Mouse (Mus musculus): ENCODE results near the gene Amh.

Gene Amh

GRCm38 (mm10) chr10:80804916-80805315 is at the start of gene Amh:
Amh (plus strand) TSS chr10:80805243.
- DNase-seq: no peak

GRCm38 (mm10) chr10:80755291-80756015 is 49.6 kb upstream of the Amh start:
- DNase-seq: no peak

GRCm38 (mm10) chr10:80756099-80756498 is 48.9 kb upstream of the Amh start:
- no peak for DNase-seq

DNA sequence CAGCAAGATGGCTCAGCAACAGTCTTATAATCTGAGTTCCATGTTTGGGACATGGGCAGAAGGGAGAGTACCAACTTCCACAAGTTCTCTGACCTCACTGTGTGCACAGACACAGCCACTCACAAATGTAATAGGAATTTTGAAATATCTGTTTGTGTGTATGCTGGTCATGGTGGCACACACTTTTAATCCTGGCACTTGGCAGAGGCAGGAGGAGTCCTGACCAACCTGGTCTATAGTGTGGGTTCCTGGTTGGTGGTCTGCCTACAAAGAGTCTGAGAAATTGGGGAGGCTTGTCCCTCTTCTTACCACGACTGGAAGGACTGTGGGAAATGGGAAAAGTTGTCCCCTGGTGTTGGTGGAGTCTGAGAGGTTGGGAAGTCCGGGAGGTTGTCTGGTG is 48.5 kb upstream of the Amh start:
- no peak for DNase-seq

- DNase-seq: peak; percentile 52
Measured at GRCm38 (mm10) chr10:80756967-80757366, 48.1 kb upstream of the Amh start.

DNA sequence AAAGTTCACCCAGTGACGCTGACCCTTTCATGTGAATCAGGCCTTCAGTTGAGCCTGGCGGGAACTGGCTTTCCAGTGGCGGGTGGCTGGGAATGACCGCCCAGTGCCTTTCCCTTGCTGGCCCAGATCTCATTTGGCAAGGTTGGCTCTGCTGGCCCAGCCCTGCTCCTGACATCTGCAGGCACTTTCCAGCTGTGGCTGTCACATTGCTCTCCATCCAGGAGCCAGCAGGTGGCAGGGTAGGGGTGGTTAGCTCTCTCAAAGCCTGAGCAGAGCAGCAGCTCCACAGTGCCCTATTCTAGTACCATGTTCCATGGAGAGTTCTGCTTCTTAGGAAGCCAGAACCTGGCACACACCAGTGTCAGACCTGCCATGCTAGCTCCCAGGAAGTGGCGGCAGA is 47.3 kb upstream of the Amh start:
- DNase-seq: no peak

- DNase-seq: no peak
Measured at GRCm38 (mm10) chr10:80758651-80759050, 46.4 kb upstream of the Amh start.

DNA sequence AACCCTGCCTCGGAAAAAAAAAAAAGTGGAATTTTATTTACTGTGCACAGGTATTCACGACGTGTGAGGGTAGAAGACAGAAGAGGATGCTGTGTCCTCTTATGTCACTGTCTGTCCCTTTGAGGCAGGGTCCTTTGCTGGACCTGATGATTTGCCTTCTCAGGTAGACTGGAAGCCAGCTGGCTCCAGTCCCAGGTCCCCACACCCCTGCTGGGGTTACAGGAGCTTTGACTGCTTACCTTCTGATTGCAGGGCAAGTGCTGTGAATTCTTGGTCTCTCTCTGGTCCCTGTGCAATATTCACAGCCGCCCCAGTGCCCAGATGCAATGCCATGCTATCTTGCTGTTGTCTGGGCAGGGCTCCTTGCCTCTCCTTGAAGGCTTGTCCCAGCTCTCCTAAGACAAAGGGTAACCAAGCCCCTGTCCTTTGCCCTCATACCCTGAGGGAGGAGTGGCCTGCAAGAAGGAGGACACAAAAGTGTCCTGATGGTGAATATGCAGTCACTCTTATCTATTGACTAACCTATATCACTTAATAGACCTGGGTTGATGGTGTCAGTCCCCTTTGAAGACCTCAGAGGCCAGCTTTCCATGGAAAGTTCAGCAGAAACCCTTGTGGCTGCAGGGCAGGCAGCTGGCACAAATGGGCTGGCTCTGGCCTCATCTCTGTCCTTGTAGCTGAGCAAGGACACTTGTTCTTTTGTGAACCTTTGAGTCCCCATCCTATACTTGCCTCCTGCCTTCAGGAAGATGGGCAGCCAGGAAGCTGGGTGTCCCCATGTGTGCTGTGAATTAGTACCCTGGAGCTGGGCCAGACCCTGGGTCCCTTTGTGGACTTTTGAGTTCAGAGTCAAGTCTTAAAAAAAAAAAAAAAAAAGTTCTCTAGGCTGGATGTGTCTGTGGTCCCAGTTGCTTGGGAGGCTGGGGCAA is 44.2 kb upstream of the Amh start:
- no peak for DNase-seq

- DNase-seq: no peak
Measured at GRCm38 (mm10) chr10:80761821-80762220, 43.2 kb upstream of the Amh start.

DNA sequence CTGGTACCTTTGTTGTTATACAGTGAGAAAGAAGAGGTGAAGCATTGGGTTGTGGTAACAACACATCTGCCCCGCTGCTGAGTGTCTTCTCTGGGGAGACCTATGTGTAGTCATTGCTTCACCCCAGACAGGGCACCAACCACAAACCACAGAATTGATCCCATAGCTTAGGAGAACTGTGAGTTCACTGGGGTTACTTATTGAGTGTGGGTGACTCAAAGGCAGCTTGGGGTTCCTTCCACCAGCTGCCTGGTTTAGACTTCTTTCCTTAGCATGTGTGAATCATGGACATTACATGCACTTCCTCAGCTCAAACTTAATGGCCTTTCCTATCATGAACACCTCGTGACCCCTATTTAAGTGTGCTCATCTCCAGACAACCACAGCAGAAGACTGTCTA is 41.5 kb upstream of the Amh start:
- no peak for DNase-seq

DNA sequence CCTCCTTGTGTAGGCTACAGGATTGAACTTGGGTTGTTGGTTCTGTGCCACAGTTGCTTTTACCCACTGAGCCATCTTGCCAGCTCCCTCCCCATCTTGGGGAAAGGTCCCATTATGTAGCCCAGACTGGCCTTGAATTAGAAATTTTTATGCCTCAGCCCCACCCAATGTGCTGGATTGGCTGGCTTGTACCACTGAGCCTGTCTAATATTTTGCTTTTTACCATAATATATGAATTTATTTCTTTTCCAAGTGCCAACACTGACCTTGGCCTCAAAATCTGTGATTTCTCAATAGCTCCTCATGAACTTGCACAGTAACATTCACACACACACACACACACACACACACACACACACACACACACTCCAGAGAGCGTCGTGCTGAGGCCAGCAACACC is 39.3 kb upstream of the Amh start:
- DNase-seq: no peak

GRCm38 (mm10) chr10:80766161-80766815 is 38.8 kb upstream of the Amh start:
- DNase-seq: no peak

GRCm38 (mm10) chr10:80768365-80768764 is 36.7 kb upstream of the Amh start:
- no peak for DNase-seq

GRCm38 (mm10) chr10:80773816-80774215 is 31.2 kb upstream of the Amh start:
- DNase-seq: no peak

DNA sequence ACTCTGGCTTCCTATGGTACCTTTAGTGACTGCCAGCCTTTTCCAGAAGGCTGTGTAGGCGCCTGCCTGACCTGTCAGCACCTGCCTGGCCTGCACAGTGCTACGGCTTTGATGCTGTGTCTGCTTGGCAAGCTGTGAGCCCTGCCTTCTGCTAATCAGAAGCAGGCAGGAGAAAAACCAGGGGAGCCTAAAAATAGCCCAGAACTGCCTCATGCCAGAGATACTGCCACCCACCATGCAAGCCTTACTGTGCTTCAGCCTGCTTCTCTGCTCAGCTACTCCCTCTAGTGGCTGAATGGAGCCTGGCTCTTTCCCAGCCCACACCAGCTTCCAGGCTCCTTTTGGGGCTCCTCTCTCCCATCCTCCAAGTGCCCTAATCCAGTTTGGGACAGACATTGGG is 30.5 kb upstream of the Amh start:
- peak; percentile 95 for DNase-seq

GRCm38 (mm10) chr10:80774981-80775380 is 30.1 kb upstream of the Amh start:
- DNase-seq: no peak

DNA sequence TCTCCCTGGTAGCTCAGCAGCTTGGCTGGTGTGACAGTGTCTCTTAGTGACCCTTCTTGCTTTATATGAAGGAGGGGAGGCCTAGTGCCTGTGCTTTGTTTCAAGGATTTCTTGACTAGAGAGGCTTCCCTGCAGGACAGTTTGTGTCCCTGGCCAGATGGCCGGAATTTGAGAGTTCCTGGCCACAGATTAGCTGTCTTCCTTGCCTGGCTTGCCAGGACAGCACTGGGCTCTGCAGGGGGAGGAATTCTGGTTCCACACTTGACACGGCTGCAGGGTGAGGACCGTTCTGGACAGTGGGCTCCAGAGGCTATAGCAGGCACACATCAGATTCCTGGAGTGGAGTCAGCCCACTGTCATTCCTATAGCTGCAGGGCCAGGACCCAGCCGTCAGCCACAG is 29.3 kb upstream of the Amh start:
- DNase-seq: peak; percentile 77

DNA sequence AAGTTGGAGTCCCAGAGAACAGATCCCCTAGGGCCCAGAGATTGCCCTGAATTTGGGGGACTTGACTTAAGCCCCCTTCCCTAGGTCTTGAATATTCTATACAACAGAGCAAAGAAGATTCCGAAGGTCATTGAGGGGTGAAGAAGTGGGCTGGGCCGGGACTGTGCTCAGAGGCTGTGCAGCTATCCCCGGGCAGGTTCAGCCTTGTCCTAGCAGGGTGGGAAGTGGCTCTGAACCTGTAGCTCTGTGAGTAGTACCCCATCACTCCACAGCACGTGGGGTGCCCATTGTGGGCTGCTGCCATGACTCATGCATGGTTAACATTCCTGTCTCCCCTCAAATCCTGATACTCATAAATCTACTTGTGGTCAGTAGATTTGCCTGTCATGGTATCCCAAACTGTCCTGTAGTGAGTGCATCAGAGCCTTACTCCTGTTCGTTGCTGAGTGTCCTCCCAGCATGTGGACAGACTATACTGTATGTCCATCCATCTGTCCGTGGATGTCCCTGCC is 28.6 kb upstream of the Amh start:
- DNase-seq: no peak

GRCm38 (mm10) chr10:80777123-80777522 is 27.9 kb upstream of the Amh start:
- peak; percentile 63 for DNase-seq

- DNase-seq: no peak
Measured at GRCm38 (mm10) chr10:80779565-80779964, 25.5 kb upstream of the Amh start.

GRCm38 (mm10) chr10:80784302-80784701 is 20.7 kb upstream of the Amh start:
- DNase-seq: no peak

GRCm38 (mm10) chr10:80784871-80785270 is 20.2 kb upstream of the Amh start:
- no peak for DNase-seq

- DNase-seq: no peak
Measured at GRCm38 (mm10) chr10:80785963-80786362, 19.1 kb upstream of the Amh start.
